Mouse (Mus musculus) lung, embryonic 15.5 days (tissue): ENCODE measurements around the gene Nup210l. TPM values are rescaled to one million over a fixed set of nuclear protein-coding genes. Genes with fewer than 3 reads are reported as not detected.
A peak's percentile ranks its signal among the peaks of the same experiment; 100 is the strongest.

Source experiments
- ATAC-seq: fragments of 200-750 bp; cut with Nextera tagmentation; 2 replicates; pipeline ENCODE4 v1.8.0; 2017; ENCODE audit warnings: moderate number of reproducible peaks, borderline replicate concordance; ENCODE audit not compliant: low FRiP score, low TSS enrichment; ENCODE audit errors: extremely low read depth
- H3K27ac ChIP-seq: fragments of 300-500 bp; sonication (generic); 2 replicates; pipeline ENCODE4 v1.5.1; 2015; ENCODE audit warnings: moderate library complexity, mild to moderate bottlenecking, inconsistent platforms
- H3K27me3 ChIP-seq: fragments of 300-500 bp; sonication (generic); 2 replicates; pipeline ENCODE4 v1.6.1; 2015; ENCODE audit warnings: inconsistent platforms
- H3K36me3 ChIP-seq: fragments of 300-500 bp; sonication (generic); 2 replicates; pipeline ENCODE4 v1.6.1; 2015; ENCODE audit warnings: inconsistent platforms
- H3K4me1 ChIP-seq: fragments of 300-500 bp; sonication (generic); 2 replicates; pipeline ENCODE4 v1.6.1; 2015; ENCODE audit warnings: inconsistent platforms
- H3K4me2 ChIP-seq: fragments of 300-500 bp; sonication (generic); 2 replicates; pipeline ENCODE4 v1.6.1; 2015; ENCODE audit warnings: inconsistent platforms, mild to moderate bottlenecking, moderate library complexity
- H3K4me3 ChIP-seq: fragments of 300-500 bp; sonication (generic); 2 replicates; pipeline ENCODE4 v1.5.1; 2015; ENCODE audit warnings: mild to moderate bottlenecking, inconsistent platforms
- H3K9ac ChIP-seq: fragments of 300-500 bp; sonication (generic); 2 replicates; pipeline ENCODE4 v1.6.1; 2015; ENCODE audit warnings: inconsistent platforms
- H3K9me3 ChIP-seq: fragments of 300-500 bp; sonication (generic); 2 replicates; pipeline ENCODE4 v1.6.1; 2016; ENCODE audit warnings: inconsistent platforms
- WGBS: fragments of 180-500 bp; shearing (Covaris S2); methylation state at CpG from one replicate; pipeline ENCODE4 v1.1.7; 2015; 5-methylcytosine and 5-hydroxymethylcytosine counted together
- microRNA counts: library from miRNA; unstranded; fragments of <30 nt; microRNA quantifications from one replicate; lab custom pipeline; 2016
- microRNA-seq: library from miRNA; unstranded; fragments of <30 nt; microRNA quantifications from one replicate; pipeline ENCODE4, GENCODE M21; 2016
- polyA plus RNA-seq: library from polyadenylated mRNA; unstranded; fragments of >200 nt; fragmentation: Nextera tagmentation; extraction: Ambion mirVana; gene quantifications from 2 replicates; pipeline ENCODE4 v1.2.1, GENCODE M21; 2015

Nup210l gene
- polyA plus RNA-seq, 1 experiment from 2014 or later, result 0.37 TPM

- H3K9me3 ChIP-seq, result no peaks in the 10 kb centered on the region
- ATAC-seq, result peak; percentile 98
- WGBS, result under 1% methylated on average over 37 of the region's 40 CpGs
Observed at GRCm38 (mm10) chr3:90253653-90254418, 149.9 kb downstream of the Nup210l start, which contains the start of gene Crtc2. Gene Crtc2 (plus strand): TSS chr3:90254163.

DNA sequence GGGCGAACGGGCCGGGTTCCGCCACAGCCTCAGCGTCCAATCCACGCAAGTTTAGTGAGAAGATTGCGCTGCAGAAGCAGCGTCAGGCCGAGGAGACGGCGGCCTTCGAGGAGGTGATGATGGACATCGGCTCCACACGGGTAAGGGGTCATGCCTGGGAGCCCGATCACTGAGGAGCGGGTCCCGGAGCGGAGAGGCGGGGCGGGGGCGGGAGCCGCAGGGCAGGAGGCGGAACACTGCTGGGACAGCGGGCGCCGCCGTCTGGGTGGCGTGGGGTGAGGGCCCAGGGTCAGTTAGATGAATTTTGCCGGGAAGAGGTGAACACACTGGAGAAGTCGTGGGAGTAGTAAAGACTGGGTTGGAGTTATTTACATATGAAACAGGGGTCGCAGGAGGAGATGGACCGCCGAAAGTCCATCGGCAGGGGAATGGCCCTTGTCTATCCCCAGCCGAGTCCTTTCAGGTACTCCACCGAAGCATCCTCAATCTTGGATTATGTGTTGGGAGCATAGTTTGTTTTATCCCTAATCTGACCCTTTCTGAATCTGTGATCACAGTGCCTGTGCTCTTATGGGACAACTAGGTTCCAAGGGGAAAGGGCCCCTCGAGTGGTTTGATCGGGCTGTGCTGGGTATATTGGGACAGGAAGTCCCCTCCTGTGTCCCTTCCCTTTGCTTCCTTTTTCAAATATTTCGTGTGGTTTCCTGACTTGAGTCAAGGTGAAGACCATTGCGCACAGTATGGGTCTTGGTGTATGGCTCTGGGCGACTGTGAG lies 150.7 kb downstream of the Nup210l start:
- Histone ChIP-seq H3K9ac (peak overlapping the region; percentile 92), H3K9me3 (no peaks in the 10 kb centered on the region), H3K36me3 (peaks cover 38% of the 10 kb centered on the region), H3K4me1 (peaks cover 17% of the 10 kb centered on the region), H3K27ac (peak overlapping the region; percentile 91), H3K4me2 (peak overlapping the region; percentile 68), H3K27me3 (no peaks in the 10 kb centered on the region), H3K4me3 (peak overlapping the region; percentile 89)
- WGBS, result under 1% methylated on average over 41 of the region's 41 CpGs
- ATAC-seq, result peak; percentile 72

More at GRCm38 (mm10) chr3:90253653-90254418, 149.9 kb downstream of the Nup210l start, which contains the start of gene Crtc2:
- H3K4me1 ChIP-seq, result peaks cover 24% of the 10 kb centered on the region
- H3K9ac ChIP-seq, result peak within 1 kb of the TSS; percentile 92
- no peaks in the 10 kb centered on the region for H3K27me3 ChIP-seq
- H3K4me2 ChIP-seq, result peak within 1 kb of the TSS; percentile 68
- peak within 1 kb of the TSS; percentile 89 for H3K4me3 ChIP-seq
- H3K36me3 ChIP-seq, result peaks cover 30% of the 10 kb centered on the region
- peak within 1 kb of the TSS; percentile 91 for H3K27ac ChIP-seq

DNA sequence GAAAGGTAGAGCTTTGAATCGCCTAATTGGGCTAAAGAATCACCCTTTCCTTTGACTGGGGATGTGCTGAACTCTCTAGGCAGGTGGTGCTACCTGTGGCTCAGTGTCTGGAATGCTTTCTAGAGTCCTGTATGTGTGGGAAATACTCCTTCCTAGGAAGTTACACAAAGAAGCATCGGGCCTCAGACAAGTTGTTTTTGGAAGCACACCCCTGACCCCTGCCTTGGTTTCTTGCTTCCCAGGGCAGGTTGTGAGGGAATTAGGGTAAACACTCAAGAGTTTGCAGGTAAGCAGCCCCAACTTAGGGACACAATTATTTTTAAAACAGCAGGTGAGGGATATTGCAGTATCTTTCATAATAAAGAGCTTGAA lies 151.2 kb downstream of the Nup210l start:
- H3K36me3 ChIP-seq, result peaks cover 44% of the 10 kb centered on the region
- H3K4me1 ChIP-seq, result peaks cover 17% of the 10 kb centered on the region

DNA sequence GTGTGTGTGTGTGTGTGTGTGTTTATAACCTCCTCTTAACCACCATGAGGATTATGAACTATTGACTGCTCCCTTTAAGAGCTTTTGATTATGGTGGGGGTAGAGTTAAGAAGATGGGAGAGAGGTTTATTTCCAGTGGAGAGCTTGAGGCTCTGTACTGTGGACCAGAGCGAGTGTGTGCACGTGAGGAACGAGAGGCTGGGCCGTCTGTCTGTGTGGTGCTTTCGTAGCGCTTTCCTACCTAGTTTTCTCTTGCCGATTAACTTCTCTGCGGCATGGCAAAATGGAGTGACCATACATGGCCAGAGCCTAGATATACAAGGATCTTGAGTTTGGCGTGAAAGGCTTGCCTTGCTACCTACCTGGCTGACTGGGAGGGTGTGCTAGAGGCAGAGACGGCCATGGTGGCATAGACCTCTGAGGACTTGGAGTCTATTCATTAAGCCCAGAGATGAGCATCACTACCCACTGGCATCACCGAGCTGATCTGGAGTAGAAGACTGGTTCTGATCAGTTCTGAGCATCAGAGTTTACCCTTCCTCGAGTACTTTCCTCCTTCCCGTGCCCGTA lies 151.9 kb downstream of the Nup210l start:
- H3K9ac ChIP-seq, result 0 out of 2 replicates have a peak overlapping the region, but pooled peaks have one; percentile 0
- WGBS, result 88% methylated on average over 14 of the region's 14 CpGs
- no peaks in the 10 kb centered on the region for H3K27me3 ChIP-seq
- peak overlapping the region; percentile 89; the same call in 1 of the 2 replicates for H3K4me3 ChIP-seq
- no peak for ATAC-seq
- H3K27ac ChIP-seq, result no peak overlapping the region
- peak overlapping the region; percentile 68; the same call in 1 of the 2 replicates for H3K4me2 ChIP-seq
- peaks cover 13% of the 10 kb centered on the region for H3K4me1 ChIP-seq
- no peaks in the 10 kb centered on the region for H3K9me3 ChIP-seq
- H3K36me3 ChIP-seq, result peaks cover 47% of the 10 kb centered on the region

More for the DNA sequence above, 151.2 kb downstream of the Nup210l start:
- Histone ChIP-seq H3K27ac (peak overlapping the region; percentile 91; the same call in 1 of the 2 replicates), H3K9me3 (no peaks in the 10 kb centered on the region), H3K4me2 (peak overlapping the region; percentile 68), H3K4me3 (peak overlapping the region; percentile 89), H3K9ac (peak overlapping the region; percentile 92), H3K27me3 (no peaks in the 10 kb centered on the region)
- 15% methylated on average over 2 of the region's 2 CpGs for WGBS
- no peak for ATAC-seq

GRCm38 (mm10) chr3:90256731-90257530 lies 153.0 kb downstream of the Nup210l start:
- no peak overlapping the region for H3K27ac ChIP-seq
- H3K9me3 ChIP-seq, result no peaks in the 10 kb centered on the region
- no peak for ATAC-seq
- peaks cover 48% of the 10 kb centered on the region for H3K36me3 ChIP-seq
- no peak overlapping the region for H3K4me3 ChIP-seq
- no peaks in the 10 kb centered on the region for H3K27me3 ChIP-seq
- WGBS, result 83% methylated on average over 19 of the region's 19 CpGs
- H3K9ac ChIP-seq, result no peak overlapping the region
- peaks cover 11% of the 10 kb centered on the region for H3K4me1 ChIP-seq
- H3K4me2 ChIP-seq, result no peak overlapping the region

DNA sequence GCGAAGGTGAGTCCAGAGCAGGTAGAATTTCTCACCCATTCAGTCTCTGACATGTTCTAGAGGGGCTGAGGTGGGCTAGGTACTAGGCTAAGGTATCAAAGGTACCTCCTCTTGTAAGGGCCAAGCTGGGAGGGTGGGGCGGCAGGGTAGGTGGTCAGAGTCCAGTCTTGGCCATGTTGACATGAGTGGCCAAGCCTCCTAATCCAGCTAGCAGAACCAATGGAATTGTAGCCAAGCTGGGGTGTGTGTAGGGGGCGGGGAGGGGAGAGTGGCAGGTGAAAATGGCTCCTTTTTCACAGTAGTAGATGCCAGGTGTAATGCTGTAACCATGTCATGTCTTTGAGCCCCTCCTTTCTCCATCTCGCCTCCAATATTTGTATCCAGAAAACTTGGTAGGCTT lies 154.6 kb downstream of the Nup210l start:
- H3K4me2 ChIP-seq, result no peak overlapping the region
- H3K9me3 ChIP-seq, result no peaks in the 10 kb centered on the region
- ATAC-seq, result no peak
- H3K9ac ChIP-seq, result no peak overlapping the region
- 87% methylated on average over 4 of the region's 4 CpGs for WGBS
- H3K4me1 ChIP-seq, result peaks cover 11% of the 10 kb centered on the region
- H3K36me3 ChIP-seq, result peaks cover 64% of the 10 kb centered on the region
- no peak overlapping the region for H3K27ac ChIP-seq
- H3K4me3 ChIP-seq, result no peak overlapping the region
- no peaks in the 10 kb centered on the region for H3K27me3 ChIP-seq

MicroRNAs within 50 kb of the gene (microRNA counts, 519-probe panel; counts per million panel counts)
- microRNA mmu-miR-190b (lab: Ali Mortazavi, UCI), result 2,759 counts per million, percentile 72 among the panel's probes with 10 or more counts

Small RNA genes within 50 kb of the gene (microRNA-seq; reads per million reads assigned to microRNA genes)
- gene Mir190b, result 9.5 reads per million, percentile 27 among the genes with 10 or more reads in this experiment

Other genes with a start within 250 kb of the Nup210l start
- 3.6 TPM in 2 replicates for gene Il6ra, start 190.9 kb upstream of the Nup210l start, polyA plus RNA-seq
- gene Atp8b2, start 140.6 kb upstream of the Nup210l start, polyA plus RNA-seq, result 14.7 and 14.8 TPM in 2 replicates
- 164 TPM in 2 replicates for gene Hax1, start 105.4 kb upstream of the Nup210l start, polyA plus RNA-seq
- 142 and 154 TPM in 2 replicates for gene 4933434E20Rik, start 52.5 kb upstream of the Nup210l start, polyA plus RNA-seq
- 153 and 157 TPM in 2 replicates for gene Ubap2l, start 51.5 kb upstream of the Nup210l start, polyA plus RNA-seq
- 637 and 683 TPM in 2 replicates for gene Tpm3, start 31.5 kb upstream of the Nup210l start, polyA plus RNA-seq
- 1,416 and 1,510 TPM in 2 replicates for gene Rps27, start 109.5 kb downstream of the Nup210l start, polyA plus RNA-seq
- 35.8 and 40.0 TPM in 2 replicates for gene Rab13, start 109.6 kb downstream of the Nup210l start, polyA plus RNA-seq
- gene Jtb, start 127.5 kb downstream of the Nup210l start, polyA plus RNA-seq, result 90.2 and 100 TPM in 2 replicates
- 6.0 and 6.3 TPM in 2 replicates for gene Creb3l4, start 139.4 kb downstream of the Nup210l start, polyA plus RNA-seq
- 94.7 and 102 TPM in 2 replicates for gene Slc39a1, start 144.0 kb downstream of the Nup210l start, polyA plus RNA-seq
- gene Crtc2, start 150.0 kb downstream of the Nup210l start, polyA plus RNA-seq, result 19.9 and 21.1 TPM in 2 replicates
- gene Dennd4b, start 161.1 kb downstream of the Nup210l start, polyA plus RNA-seq, result 3.4 and 4.8 TPM in 2 replicates
- gene Gatad2b, start 189.0 kb downstream of the Nup210l start, polyA plus RNA-seq, result 10.6 and 11.7 TPM in 2 replicates